Mouse (Mus musculus): Measurements from ENCODE around the gene Celsr2.
A peak's percentile ranks its signal among the peaks of the same experiment; 100 is the strongest.

Celsr2 gene

DNA sequence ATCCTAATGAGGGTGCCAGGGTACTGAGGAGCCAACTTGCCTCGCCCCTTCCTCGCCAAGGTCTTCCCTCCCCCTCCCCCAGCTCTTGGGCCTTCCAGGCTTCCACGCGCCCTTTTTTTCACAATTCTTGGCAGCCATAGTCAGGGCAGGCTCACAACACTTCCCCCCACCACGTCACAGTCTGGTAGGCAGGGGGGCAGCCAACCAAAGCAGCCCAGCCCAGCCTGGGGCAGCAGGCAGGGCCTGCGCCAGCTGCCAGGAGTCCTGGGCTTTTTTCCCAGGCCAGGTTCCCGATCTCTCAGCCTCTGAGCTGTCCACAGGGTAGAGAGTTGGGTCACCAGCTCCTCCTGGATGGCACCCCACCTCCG, 3.6 kb downstream of the Celsr2 start:
- no peak for DNase-seq (ENCODE audit: low spot score in 2 of 2)

DNA sequence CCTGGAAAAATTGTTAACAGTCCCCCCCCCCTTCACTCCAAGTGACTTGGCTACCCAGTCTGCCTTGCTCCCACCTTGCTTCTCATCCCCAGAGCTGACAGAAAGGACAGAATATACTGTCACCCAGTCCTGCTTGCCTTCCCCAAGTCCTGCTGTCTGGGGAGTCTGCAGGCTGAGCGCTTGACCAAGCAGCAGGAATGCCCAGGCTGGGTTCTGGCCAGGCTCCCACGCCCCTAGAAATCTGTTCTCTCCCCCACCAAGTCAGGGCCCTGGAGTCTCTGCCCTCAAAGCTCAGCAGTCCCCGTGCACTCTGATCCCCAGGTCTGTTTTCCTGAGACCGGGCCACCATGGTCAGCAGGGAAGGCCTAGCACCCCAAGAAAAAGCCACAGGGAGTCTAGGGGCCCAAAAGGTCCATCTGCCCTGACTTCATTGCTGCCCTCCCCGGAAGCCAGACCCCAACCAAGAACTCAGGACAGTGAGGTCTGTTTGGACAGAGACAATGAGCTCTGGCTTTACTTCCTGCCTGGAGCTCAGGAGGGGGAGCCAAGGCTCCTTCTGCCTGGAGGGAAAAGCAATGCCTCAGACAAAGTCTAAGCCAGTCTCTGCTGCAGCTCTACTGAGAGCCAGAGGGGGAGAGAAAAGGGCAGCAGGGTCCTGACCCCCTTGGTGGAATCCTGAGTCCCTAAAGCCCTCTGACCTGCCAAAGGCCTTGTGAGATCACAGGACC, 4.2 kb downstream of the Celsr2 start:
- no peak for DNase-seq (ENCODE audit: low spot score in 2 of 2)

DNA sequence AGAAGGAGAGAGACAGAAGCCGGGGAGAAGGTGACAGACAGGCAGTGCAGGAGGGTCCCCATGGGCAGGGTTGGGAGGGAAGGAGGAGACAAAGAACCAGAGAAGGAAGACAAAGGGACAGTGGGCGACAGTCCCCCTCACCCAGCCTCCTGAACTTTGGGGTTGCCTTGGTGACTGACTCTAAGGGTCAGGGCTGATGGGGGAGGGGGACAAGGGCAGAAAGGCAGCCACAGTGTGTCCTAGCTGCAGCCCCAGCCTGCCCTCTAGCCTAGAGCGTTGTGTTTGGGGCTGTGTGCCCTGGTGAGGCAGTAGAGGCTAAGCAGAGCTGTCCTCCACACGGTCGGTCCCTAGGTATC, 5.0 kb downstream of the Celsr2 start:
- DNase-seq (ENCODE audit: low spot score in 2 of 2) = no peak

DNA sequence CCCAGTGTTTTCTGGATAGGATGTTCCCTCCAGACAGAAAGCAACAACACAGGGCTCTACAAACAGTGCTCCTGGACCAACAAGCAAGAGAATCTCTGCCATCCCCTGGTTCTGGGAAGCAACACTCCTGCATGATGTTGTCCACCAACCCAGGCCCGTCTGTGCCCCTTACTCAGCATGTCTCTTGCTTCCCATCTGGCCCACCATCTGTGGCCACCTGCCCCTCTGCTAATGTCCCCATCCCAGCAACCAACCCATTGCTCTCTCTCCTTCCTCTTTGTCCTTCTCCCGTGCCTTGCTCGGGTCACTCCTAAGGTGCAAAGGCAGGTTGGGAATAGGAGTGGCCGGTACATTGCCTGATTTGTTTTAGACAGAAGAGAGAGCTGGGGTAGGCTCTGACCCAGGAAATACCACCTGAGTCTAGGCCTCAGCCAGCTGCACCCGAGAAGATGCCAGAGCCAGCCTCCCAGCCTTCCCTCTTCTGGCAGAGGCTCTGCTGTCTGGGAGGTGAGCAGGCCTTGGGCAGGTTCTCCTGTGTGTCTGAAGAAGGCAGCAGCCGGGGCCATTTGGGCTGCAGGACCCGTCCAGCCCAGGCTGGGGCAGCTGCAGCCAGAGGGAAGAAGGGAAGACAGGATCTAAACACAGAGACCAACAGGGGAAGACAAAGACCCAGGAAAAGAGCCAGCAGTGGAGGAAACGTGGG, 5.5 kb downstream of the Celsr2 start:
- no peak for DNase-seq (ENCODE audit: low spot score in 2 of 2)

DNA sequence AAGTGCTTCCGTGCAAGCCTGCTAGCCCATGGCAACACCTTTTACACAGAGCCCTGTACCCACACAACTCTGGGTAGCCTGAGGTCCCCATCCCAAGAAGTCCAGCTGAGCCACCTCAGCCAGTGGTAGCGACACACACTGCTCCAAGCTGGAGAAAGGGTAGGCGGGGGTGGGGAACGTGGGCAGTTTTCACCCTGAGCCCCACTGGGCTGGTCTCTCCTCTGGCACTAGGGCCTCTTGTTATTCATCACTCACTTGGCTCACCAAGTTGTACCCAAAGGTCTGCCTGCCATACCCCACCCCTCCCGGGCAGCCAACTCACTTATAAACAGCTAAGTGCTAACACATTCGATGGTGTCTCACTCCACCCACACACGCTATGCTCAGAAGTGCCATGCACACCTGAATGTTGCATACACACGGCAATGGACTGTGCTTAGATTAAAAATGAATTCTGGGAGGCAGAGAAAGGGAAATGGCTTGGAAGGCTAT, 6.8 kb downstream of the Celsr2 start:
- no peak for DNase-seq (ENCODE audit: low spot score in 2 of 2)

DNA sequence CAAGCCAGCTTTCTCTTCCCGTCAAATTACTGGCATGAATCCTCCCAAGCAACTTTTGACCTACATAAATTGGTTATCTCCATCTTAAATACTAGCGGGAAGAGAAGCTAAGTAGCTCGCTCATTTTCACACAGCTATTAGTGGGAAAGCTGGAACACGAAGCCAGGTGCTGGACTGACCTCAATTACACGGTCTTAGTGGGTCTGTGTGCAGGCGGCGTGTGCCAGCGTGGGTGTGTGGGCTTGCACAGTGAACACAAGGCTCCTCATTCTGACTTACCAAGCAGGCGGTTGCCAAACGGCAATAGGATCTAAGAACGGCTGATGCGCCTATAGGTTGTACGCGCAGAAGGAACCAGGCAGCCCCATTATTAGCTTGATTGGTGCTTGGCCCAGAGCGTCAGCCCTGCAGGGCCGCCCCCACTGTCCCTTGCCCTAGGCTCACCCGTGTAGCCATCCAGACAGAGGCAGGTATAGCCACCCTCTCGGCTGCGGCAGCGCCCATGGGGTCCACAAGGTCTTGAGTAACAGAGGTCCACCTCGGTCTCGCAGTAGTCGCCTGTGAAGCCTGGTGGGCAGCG, 9.0 kb downstream of the Celsr2 start:
- peak in 1 of 2 experiments; percentile 68 for DNase-seq (ENCODE audit: low spot score in 2 of 2)

DNA sequence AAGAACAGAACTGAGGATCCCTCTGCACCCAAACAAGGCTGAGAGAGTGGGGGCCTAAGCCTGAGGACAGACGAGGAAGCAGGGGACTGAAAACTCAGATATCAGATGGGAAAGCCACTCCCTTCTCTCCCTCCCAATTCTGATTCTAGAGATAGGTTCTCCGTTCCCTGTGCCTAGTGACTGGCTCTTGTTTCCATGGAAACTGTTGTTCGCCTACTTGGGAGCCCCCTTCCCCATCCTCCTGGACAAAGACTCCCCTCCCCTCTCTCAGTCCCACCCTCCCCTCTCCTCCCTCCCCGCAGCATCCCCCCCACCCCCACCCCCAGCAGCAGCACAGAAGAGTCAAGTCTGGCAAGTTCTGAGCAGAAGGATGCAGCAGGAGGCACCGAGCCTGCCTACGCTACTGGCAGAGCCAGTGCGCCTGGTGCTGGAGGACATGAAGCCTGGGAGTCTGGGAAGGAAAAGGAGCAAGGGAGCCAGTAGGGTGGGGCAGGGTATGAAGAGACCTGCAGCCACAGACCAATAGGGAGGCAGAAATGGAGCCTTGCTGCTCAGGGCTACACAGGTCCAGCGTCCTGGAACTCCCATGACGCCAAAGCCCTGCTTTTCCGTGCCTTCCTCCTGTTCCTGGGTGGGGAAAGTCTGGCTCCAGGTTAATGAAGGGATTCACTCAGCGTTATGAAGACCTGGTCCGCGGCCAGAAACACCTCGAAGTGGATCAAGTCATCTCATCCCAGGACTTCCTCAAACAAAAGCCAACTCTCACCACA, 9.6 kb downstream of the Celsr2 start:
- peak in 1 of 2 experiments; percentile 79 for DNase-seq (ENCODE audit: low spot score in 2 of 2)

DNA sequence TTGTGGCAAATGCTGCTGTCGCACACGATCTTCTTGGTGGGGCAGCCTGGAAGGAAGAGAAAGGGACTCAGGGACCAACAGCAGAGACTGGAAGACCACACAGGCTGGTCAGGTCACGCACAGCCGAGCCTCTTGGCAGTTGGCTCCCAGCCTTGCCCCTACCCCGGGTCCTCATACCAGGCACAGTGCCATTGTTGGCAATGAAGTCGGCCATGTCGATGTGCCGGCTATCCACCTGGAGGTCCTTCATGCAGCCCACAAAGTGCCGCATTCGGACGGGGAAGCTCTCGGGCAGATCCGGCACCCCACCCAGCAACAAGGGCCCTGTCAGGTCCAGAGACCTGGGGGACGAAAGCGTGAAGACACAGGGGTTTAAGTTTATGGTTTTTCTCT, 12.8 kb downstream of the Celsr2 start:
- DNase-seq (ENCODE audit: low spot score in 2 of 2) = no peak

DNA sequence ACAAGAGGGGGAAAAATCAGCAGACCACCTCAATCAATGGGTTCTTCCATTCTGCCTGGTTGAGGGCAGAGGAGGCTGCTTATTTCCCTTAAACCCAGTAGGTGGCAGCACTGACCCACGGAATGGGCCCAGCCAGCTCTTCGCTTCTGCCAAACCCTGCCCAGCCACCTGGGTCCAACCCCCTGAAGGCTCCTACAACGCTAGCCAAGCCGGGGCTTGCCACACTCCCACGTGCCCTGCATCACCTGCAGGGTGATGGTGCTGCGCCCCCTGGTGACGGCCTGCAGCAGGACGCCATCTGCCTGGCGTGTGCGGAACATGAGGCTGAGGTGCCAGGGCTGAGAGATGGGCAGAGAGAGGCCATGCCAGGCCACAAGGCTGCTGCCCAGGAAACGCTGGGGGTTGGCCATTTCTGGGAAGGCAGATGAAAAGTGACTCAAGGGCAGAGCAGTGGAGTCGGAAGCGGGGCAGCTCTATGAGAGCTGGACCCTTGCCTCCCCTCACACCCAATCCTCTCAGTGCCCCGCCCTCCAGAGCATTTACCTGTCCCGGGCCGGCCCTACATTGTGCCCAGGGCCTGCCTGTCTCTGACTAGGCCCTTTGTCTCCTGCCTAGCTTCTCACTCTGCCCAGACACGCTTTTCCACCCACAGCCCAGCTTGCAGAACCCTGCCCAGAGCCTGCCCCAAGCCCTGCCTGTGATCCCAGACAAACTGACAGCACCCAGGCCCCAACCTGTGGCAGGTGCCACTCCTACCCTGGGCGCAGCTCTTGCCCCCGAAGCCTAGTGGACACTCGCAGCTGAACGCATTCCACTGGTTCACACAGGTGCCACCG, 13.4 kb downstream of the Celsr2 start:
- peak; percentile 73 to 87 for DNase-seq (ENCODE audit: low spot score in 2 of 2)

DNA sequence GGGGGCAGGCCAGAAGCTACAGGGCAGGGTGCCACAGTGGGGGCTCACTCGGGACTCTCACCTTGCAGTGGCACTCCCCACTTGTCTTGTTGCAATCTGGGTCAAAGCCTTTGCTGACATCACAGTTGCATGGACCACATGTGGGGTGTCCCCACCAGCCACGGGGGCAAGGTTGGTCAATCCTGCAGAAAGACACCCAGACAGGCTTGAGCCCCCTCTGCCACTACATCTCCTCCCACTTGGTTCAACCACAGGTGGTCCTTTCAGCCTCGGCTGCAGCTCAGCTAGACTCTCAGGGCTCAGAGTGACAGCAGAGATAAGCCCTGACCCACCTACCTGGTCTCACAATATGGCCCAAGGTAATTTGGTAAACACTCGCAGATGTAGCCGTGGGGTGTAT, 14.9 kb downstream of the Celsr2 start:
- no peak for DNase-seq (ENCODE audit: low spot score in 2 of 2)

DNA sequence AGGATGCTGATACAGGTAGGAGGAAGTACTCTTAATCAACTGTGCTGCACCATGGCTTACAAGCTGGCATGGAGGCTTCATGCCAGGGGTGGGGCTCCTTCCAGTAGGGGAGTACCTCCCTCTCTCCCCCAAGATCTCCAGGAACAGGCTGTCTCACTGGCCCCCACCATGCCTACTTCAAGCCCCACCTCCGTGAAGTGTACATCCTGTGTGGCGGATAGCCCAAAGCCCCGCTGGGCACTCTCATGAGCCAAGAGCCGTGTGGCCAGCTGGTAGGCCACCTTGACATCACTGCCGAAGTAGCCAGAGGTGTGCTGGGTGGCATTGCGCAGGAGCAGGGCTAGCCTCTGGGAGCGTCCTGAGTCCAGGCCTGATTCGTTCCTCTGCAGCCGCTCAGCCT, 17.1 kb downstream of the Celsr2 start:
- DNase-seq (ENCODE audit: low spot score in 2 of 2) = no peak

DNA sequence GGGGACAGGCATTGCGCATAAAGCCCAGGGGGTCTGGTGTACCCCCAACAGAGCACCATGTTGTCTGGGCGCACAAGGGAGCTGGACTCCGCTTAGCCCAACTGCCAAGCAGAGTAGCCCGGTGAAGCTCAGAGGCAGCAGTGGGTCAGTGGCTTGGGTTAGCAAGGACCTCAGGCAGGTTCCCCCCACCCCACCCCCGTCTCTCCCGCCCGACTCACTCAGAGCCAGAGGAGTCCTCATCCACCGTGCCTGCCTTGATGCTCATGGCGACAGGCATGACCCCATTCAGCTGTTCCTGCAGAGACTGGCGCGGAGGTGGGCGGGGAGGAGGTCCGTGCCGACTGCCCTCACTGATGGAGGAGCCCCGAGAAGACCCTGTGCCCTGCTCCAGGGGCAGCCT, 22.6 kb downstream of the Celsr2 start:
- DNase-seq (ENCODE audit: low spot score in 2 of 2) = no peak

DNA sequence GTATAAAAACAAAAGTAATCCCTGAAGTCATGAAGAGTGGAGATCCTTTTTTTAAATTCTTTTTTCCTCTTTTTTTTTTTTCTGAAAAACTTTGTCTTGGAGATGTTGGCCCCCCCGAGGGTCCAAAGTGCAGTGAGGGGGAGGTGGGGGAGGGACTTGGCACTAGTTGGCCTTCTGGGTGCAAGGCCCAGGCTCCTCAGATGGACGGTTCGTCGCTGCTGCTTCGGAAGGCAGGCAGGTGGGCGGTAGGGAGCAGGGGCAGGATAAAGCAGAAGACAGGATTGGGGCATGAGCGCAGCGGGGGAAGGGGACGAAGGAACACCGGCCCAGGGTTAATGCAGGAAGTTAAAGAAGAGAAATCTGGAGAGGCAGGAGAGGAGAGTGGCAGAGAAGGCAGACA, 23.1 kb downstream of the Celsr2 start:
- DNase-seq (ENCODE audit: low spot score in 2 of 2) = no peak

DNA sequence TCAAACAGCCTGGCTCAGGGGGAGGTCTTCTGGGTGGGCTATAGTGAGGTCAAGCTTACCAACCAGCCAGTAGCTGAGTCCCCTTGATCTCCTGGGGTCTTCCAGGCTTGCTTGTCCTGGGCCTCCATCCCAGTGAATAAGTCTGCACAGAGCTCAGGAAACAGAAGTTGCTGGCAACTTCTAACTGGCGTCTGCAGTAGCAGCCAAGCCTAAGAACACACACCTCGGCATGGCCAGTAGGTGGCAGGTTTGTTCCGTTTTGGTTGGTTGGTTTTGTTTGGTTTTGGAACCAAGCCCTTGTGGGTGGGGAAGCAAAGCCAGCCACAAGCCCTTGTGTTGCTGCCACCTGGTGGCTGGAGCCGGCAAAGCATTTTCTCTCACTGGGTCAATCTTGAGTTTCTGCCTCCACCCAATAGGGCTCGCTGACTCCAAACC, 26.2 kb downstream of the Celsr2 start:
- DNase-seq (ENCODE audit: low spot score in 2 of 2) = peak; percentile 87 to 98

DNA sequence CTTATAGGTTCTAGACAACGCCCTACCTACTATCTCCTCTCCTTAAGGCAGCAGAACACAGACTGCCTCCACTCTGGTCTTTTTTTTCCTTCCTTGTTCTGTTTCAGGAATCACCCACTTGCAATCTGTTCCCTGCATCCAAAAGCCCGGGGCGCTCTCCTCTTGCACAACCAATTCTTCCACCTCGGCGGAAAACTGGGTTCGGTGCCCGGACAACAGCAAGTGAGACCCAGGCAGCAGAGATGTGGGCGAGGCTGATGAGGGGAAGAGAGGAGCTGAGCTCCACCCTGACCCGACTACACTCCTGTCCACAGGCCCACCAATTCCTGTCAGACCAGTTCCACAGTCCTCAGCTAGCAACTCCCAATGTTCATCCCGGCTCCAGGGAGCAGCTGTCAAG, 29.2 kb downstream of the Celsr2 start:
- peak; percentile 65 to 88 for DNase-seq (ENCODE audit: low spot score in 2 of 2)

DNA sequence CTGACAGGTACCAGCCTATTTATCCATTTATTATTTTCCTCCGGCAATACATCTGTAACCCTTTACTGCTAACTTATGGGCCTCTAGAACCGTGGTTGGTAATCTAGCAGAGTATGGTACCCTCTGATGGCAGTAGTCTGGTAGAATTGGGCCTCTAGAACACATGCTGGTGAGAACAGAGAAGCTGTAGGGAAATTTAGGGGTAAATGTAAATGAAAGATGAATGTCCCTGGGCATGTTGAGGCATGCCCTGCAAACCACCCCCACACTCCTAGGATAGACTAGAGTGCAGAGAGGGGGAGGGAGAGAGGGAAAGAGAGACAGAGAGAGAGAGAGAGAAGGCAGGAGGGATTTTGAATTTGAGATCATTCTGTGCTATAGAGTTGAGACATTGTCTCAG, 30.9 kb downstream of the Celsr2 start:
- no peak for DNase-seq (ENCODE audit: low spot score in 2 of 2)

DNA sequence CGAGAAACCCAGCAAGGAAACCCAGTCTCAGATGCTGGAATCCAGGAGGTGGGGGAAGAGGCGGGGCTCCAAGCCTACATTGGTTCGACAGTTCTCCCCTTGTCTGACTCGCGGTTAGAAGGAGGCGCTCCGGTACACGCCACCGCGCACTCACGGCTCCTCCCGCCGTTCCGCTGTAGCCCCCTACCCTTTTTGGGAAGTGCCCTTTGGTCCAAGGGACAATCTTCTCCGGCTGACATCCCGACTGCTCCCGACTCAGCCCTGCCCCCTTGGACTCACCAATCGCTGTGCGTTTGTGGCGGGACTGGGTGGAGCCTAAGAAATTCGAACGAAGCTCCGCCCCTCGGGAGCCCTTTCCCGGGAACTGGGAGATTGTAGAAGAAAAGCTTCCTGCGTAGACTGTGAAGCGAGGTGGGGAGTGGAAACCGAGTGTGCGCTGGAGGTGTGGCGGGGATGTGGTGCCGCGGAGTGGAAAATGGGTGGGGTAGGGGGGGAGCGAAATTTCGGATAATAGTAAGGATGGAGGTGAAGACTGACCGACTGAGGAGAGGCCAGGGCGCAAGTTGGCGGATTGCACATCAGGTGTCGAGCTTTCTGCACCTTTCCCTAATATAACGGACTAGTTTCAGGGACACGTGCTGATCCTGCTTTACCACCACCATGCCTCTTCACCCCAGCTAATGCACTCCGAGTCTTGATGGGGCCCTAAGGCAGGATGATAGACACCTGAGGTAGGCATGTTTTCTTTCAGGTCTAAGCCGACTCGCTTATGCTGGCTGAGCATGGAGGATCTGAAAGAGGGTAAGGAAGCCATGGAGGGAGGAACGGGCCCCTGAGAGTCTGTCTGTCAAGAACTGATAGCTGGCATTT, 31.6 kb downstream of the Celsr2 start, which contains the start of gene Psrc1:
Gene Psrc1, plus strand, starts transcription at position 355 of the 870 bp plus-strand sequence.
- DNase-seq (ENCODE audit: low spot score in 2 of 2) = peak in 1 of 2 experiments; percentile 90

DNA sequence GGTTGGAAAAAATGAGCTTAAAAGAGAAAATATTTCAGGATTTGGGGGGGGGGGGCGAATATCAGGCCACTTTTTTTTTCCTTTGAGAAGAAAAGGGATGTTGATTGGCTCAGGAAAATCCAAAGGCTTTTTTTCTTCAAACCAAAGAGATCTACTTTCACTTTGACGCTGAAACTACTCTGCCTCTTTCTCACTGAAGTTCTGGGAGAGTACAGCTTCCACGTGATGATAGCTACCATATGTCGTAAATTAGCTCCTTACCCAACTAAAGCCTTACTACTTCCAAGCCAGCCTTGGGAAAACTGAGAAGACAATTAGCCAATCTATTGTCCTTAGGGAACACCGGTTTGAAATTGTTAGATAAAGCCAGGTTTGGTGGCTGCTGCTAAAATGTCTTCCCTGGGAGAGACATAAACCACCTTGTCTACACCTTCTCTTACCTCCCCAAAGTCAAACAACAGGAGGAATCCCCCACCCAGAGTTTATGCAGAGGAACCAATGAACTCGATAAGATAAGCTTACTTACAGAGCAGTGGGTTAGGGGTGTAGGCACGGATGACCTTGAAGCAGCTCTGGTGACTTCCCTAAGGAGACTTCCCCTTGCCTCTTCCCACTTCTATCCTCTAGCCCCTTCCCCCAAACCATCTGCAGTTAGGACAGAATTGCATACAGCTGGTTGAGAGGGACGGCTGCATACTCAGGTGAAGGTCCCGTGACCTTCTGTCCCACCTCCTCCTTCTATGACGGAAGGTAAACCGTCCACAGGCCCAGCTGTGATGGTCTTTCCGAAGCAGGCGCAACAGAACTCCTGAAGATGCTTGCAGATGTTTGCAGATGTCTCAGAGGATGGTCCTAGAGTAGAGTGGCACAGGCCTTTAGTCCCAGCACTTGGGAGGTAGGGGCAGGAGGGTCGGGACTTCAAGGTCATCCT, 33.1 kb downstream of the Celsr2 start:
- no peak for DNase-seq (ENCODE audit: low spot score in 2 of 2)

DNA sequence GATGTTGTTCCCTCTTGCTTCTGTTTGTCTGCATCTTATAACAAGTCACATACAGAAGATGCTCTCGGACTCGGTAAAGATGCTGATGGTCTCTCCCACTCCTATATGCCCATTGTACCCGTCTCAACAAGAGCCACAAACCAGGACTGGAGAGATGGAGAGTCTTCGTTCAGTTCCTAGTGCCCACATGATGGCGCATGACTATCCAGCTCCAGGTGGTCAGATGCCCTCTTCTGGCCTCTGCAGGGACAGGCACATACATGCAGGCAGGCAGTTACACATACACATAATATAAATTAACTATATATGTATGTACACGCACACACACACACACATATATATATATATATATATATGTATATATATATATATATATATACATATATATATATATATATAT, 34.7 kb downstream of the Celsr2 start:
- no peak for DNase-seq (ENCODE audit: low spot score in 2 of 2)

All from left cerebral cortex, adult 9 months (tissue).